ENCODE assay signal across 25 mouse cellular contexts in the genomic region with DNA sequence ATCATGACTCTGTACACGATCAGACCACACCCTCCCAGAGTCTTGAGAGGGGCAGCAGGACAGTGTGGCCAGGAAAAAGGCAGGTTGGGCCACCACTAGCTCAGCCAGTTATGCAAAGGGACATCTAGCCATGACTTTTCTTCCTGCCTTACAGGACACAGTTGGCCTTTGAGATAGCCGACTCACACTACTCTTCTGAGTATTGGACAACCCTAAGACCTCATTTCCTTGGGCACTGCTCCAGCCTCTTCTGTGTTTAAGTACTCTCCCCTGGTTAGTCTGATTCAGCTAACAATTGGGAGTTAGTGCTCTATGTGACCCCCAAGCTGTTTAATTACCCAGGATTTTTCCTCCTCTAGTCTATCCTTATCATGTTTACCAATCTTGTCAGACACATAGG. TPM values are rescaled to one million over a fixed set of nuclear protein-coding genes. Genes with fewer than 3 reads are reported as not detected.
DNase-seq lines count a peak whose midpoint lies in the region; ATAC-seq lines count a peak whose summit lies in the region.
"Had no signal": no experiment of that assay in that cellular context is flagged by ENCODE, and none has a peak within 500 bp of the region (broad histone marks: within the 10 kb centered on the region; RNA-seq: fewer than 3 reads in every experiment).

No protein-coding gene starts in this region.

- no peak overlapping the region for H3K4me3 ChIP-seq in hindbrain, embryonic 13.5 days
- no peak overlapping the region for H3K4me3 ChIP-seq in hindbrain, embryonic 12.5 days
- H3K4me3 ChIP-seq in liver, embryonic 13.5 days (replicated peaks): no peak overlapping the region
- H3K4me3 ChIP-seq in midbrain, embryonic 11.5 days (ENCODE audit: low read depth, low read length): no peak overlapping the region
- H3K4me3 ChIP-seq in midbrain, embryonic 13.5 days (replicated peaks): no peak overlapping the region
- H3K4me3 ChIP-seq: forebrain, embryonic 13.5 days; heart, embryonic 12.5 days had no signal

- H3K36me3 ChIP-seq in hindbrain, embryonic 13.5 days: peaks cover 28% of the 10 kb centered on the region
- peaks cover 14% of the 10 kb centered on the region for H3K36me3 ChIP-seq in hindbrain, embryonic 12.5 days
- H3K36me3 ChIP-seq in liver, embryonic 13.5 days: peaks cover 21% of the 10 kb centered on the region
- no peaks in the 10 kb centered on the region for H3K36me3 ChIP-seq in midbrain, embryonic 11.5 days (ENCODE audit: control insufficient read depth, insufficient read depth, low read length)
- peaks cover 28% of the 10 kb centered on the region for H3K36me3 ChIP-seq in midbrain, embryonic 13.5 days

- no peak overlapping the region for H3K4me2 ChIP-seq in hindbrain, embryonic 13.5 days
- H3K4me2 ChIP-seq in hindbrain, embryonic 12.5 days (replicated peaks): no peak overlapping the region
- H3K4me2 ChIP-seq in liver, embryonic 13.5 days: no peak overlapping the region
- no peak overlapping the region for H3K4me2 ChIP-seq in midbrain, embryonic 11.5 days
- no peak overlapping the region for H3K4me2 ChIP-seq in midbrain, embryonic 13.5 days (replicated peaks)
- H3K4me2 ChIP-seq: forebrain, embryonic 13.5 days; heart, embryonic 12.5 days; lung, embryonic 14.5 days had no signal

- H3K9me3 ChIP-seq in hindbrain, embryonic 13.5 days: no peaks in the 10 kb centered on the region
- no peaks in the 10 kb centered on the region for H3K9me3 ChIP-seq in hindbrain, embryonic 12.5 days (replicated peaks)
- H3K9me3 ChIP-seq in liver, embryonic 13.5 days (replicated peaks): no peaks in the 10 kb centered on the region
- H3K9me3 ChIP-seq in midbrain, embryonic 11.5 days (ENCODE audit: control insufficient read depth, low read length): no peaks in the 10 kb centered on the region
- H3K9me3 ChIP-seq in midbrain, embryonic 13.5 days: no peaks in the 10 kb centered on the region
- H3K9me3 ChIP-seq: forebrain, embryonic 13.5 days; heart, embryonic 12.5 days had no signal

- peaks cover 48% of the 10 kb centered on the region for H3K4me1 ChIP-seq in hindbrain, embryonic 13.5 days (replicated peaks)
- peaks cover 40% of the 10 kb centered on the region for H3K4me1 ChIP-seq in hindbrain, embryonic 12.5 days
- H3K4me1 ChIP-seq in liver, embryonic 13.5 days (replicated peaks): peaks cover 59% of the 10 kb centered on the region
- H3K4me1 ChIP-seq in midbrain, embryonic 11.5 days (ENCODE audit: control insufficient read depth, insufficient read depth, low read length): peaks cover 12% of the 10 kb centered on the region
- peaks cover 47% of the 10 kb centered on the region for H3K4me1 ChIP-seq in midbrain, embryonic 13.5 days (replicated peaks)

- WGBS in hindbrain, embryonic 13.5 days: 70% methylated on average over 2 of the region's 2 CpGs
- WGBS in hindbrain, embryonic 12.5 days: 81% methylated on average over 2 of the region's 2 CpGs
- WGBS in liver, embryonic 13.5 days (ENCODE audit: insufficient replicate concordance): 42% methylated on average over 2 of the region's 2 CpGs
- WGBS in midbrain, embryonic 11.5 days: 86% methylated on average over 2 of the region's 2 CpGs
- 81% methylated on average over 2 of the region's 2 CpGs for WGBS in midbrain, embryonic 13.5 days

- DNase-seq in liver, embryonic 13.5 days: no peak
- no peak for DNase-seq in liver
- peak; percentile 67 for DNase-seq in midbrain, embryonic 11.5 days (ENCODE audit: low spot score, missing footprints)
- DNase-seq: adrenal gland, adult 2 months; adrenal gland, postnatal 36 days; cerebellum, adult 9-10 months; cerebellum, postnatal 36 days; gastrocnemius, postnatal 25 days; heart, postnatal 10 days; kidney, adult 9 months; kidney, postnatal 10 days; layer of hippocampus, adult 9-11 months; lung, embryonic 14.5 days; midbrain, embryonic 14.5 days; right cerebral cortex, postnatal 14 days; thymus, postnatal 4 days had no signal

- H3K27me3 ChIP-seq in hindbrain, embryonic 13.5 days: no peaks in the 10 kb centered on the region
- H3K27me3 ChIP-seq in hindbrain, embryonic 12.5 days: no peaks in the 10 kb centered on the region
- H3K27me3 ChIP-seq in liver, embryonic 13.5 days: peaks cover 1% of the 10 kb centered on the region; the same call in 1 of the 2 replicates
- H3K27me3 ChIP-seq in midbrain, embryonic 11.5 days (ENCODE audit: control insufficient read depth, insufficient read depth, low read length): no peaks in the 10 kb centered on the region
- H3K27me3 ChIP-seq in midbrain, embryonic 13.5 days: no peaks in the 10 kb centered on the region
- H3K27me3 ChIP-seq: forebrain, embryonic 13.5 days had no signal

- H3K9ac ChIP-seq in hindbrain, embryonic 13.5 days: 0 out of 2 replicates have a peak overlapping the region, but pooled peaks have one; percentile 8
- H3K9ac ChIP-seq in hindbrain, embryonic 12.5 days: no peak overlapping the region
- H3K9ac ChIP-seq in liver, embryonic 13.5 days: 0 out of 2 replicates have a peak overlapping the region, but pooled peaks have one; percentile 24
- no peak overlapping the region for H3K9ac ChIP-seq in midbrain, embryonic 11.5 days (ENCODE audit: low read length)
- no peak overlapping the region for H3K9ac ChIP-seq in midbrain, embryonic 13.5 days (replicated peaks)
- H3K9ac ChIP-seq: forebrain, embryonic 13.5 days; heart, embryonic 12.5 days; liver, embryonic 14.5 days; lung, embryonic 14.5 days had no signal

- H3K27ac ChIP-seq in hindbrain, embryonic 13.5 days: no peak overlapping the region
- H3K27ac ChIP-seq in hindbrain, embryonic 12.5 days: no peak overlapping the region
- H3K27ac ChIP-seq in liver, embryonic 13.5 days: no peak overlapping the region
- H3K27ac ChIP-seq in midbrain, embryonic 11.5 days (ENCODE audit: low read depth, low read length): no peak overlapping the region
- no peak overlapping the region for H3K27ac ChIP-seq in midbrain, embryonic 13.5 days
- H3K27ac ChIP-seq: forebrain, embryonic 13.5 days; liver, embryonic 14.5 days had no signal

- no peak for ATAC-seq in hindbrain, embryonic 13.5 days (ENCODE audit: low FRiP score)
- ATAC-seq in hindbrain, embryonic 12.5 days (ENCODE audit: low FRiP score): no peak
- ATAC-seq in liver, embryonic 13.5 days (ENCODE audit: low read depth): no peak
- no peak for ATAC-seq in midbrain, embryonic 11.5 days (ENCODE audit: low FRiP score)
- no peak for ATAC-seq in midbrain, embryonic 13.5 days
- no peak for ATAC-seq in cerebellum, adult (ENCODE audit: insufficient number of reproducible peaks, low FRiP score, low TSS enrichment)
- ATAC-seq: forebrain, embryonic 13.5 days; intestine, postnatal 0 days had no signal

RNA-seq across cellular contexts. Expression of gene Tada2b, which starts 4.3 kb away (rescaled TPM):
- polyA plus RNA-seq in hindbrain, embryonic 13.5 days (2015; fragmentation: Nextera tagmentation; extraction: Ambion mirVana): 2.7 and 2.8 TPM in 2 replicates
- 2.5 and 2.7 TPM in 2 replicates for polyA plus RNA-seq in hindbrain, embryonic 12.5 days (2016; fragmentation: Nextera tagmentation; extraction: Ambion mirVana)
- 1.2 TPM in 2 replicates for polyA plus RNA-seq in liver, embryonic 13.5 days (2015; fragmentation: Nextera tagmentation; extraction: Ambion mirVana)
- 3.7 and 4.6 TPM in 2 replicates for polyA plus RNA-seq in midbrain, embryonic 11.5 days (2014; fragmentation: Nextera tagmentation; extraction: Ambion mirVana)
- 2.9 and 3.0 TPM in 2 replicates for polyA plus RNA-seq in midbrain, embryonic 13.5 days (2015; fragmentation: Nextera tagmentation; extraction: Ambion mirVana)

RNA-seq across cellular contexts. Expression of gene Ccdc96, which starts 4.7 kb away (rescaled TPM):
- 3.9 and 4.0 TPM in 2 replicates for polyA plus RNA-seq in hindbrain, embryonic 13.5 days (2015; fragmentation: Nextera tagmentation; extraction: Ambion mirVana)
- 4.7 and 5.0 TPM in 2 replicates for polyA plus RNA-seq in hindbrain, embryonic 12.5 days (2016; fragmentation: Nextera tagmentation; extraction: Ambion mirVana)
- 0.08 and 0.14 TPM in 2 replicates for polyA plus RNA-seq in liver, embryonic 13.5 days (2015; fragmentation: Nextera tagmentation; extraction: Ambion mirVana)
- polyA plus RNA-seq in midbrain, embryonic 11.5 days (2014; fragmentation: Nextera tagmentation; extraction: Ambion mirVana): 4.1 and 4.2 TPM in 2 replicates
- polyA plus RNA-seq in midbrain, embryonic 13.5 days (2015; fragmentation: Nextera tagmentation; extraction: Ambion mirVana): 4.5 and 5.2 TPM in 2 replicates
- polyA plus RNA-seq: adrenal gland, adult 2 months; small intestine, adult 2 months had no signal

RNA-seq across cellular contexts. Expression of gene Grpel1, which starts 14.9 kb away (rescaled TPM):
- polyA plus RNA-seq in hindbrain, embryonic 13.5 days (2015; fragmentation: Nextera tagmentation; extraction: Ambion mirVana): 45.4 and 45.6 TPM in 2 replicates
- polyA plus RNA-seq in hindbrain, embryonic 12.5 days (2016; fragmentation: Nextera tagmentation; extraction: Ambion mirVana): 42.3 and 43.6 TPM in 2 replicates
- polyA plus RNA-seq in liver, embryonic 13.5 days (2015; fragmentation: Nextera tagmentation; extraction: Ambion mirVana): 50.1 and 51.5 TPM in 2 replicates
- polyA plus RNA-seq in midbrain, embryonic 11.5 days (2014; fragmentation: Nextera tagmentation; extraction: Ambion mirVana): 58.0 and 58.5 TPM in 2 replicates
- 45.3 and 47.3 TPM in 2 replicates for polyA plus RNA-seq in midbrain, embryonic 13.5 days (2015; fragmentation: Nextera tagmentation; extraction: Ambion mirVana)

Comparison
In these comparisons a context has a peak if more than half of its experiments do, and no peak if none do; other contexts are left out.
1. H3K9ac ChIP-seq: peak in hindbrain, embryonic 13.5 days (single experiment) and liver, embryonic 13.5 days (single experiment); none in hindbrain, embryonic 12.5 days (single experiment), midbrain, embryonic 11.5 days (single experiment) and midbrain, embryonic 13.5 days (single experiment).